Mouse (Mus musculus) embryonic facial prominence, embryonic 15.5 days (tissue): Measurements from ENCODE around the gene Lrrc73. TPM values are rescaled to one million over a fixed set of nuclear protein-coding genes. Genes with fewer than 3 reads are reported as not detected.
A peak's percentile ranks its signal among the peaks of the same experiment; 100 is the strongest.

Experiments
- ATAC-seq: fragments of 200-750 bp; cut with Nextera tagmentation; 2 replicates; pipeline ENCODE4 v1.8.0; 2017; ENCODE audit warnings: low read depth, moderate TSS enrichment; ENCODE audit not compliant: insufficient number of reproducible peaks, low FRiP score, low TSS enrichment
- H3K27ac ChIP-seq: fragments of 300-500 bp; sonication (generic); replicated peaks from 2 replicates; pipeline ENCODE4 v1.5.1; 2015; ENCODE audit warnings: mild to moderate bottlenecking, inconsistent platforms
- H3K27me3 ChIP-seq: fragments of 300-500 bp; sonication (generic); 2 replicates; pipeline ENCODE4 v1.6.1; 2015; ENCODE audit warnings: inconsistent platforms
- H3K36me3 ChIP-seq: fragments of 300-500 bp; sonication (generic); 2 replicates; pipeline ENCODE4 v1.6.1; 2015; ENCODE audit warnings: mild to moderate bottlenecking, inconsistent platforms
- H3K4me1 ChIP-seq: fragments of 300-500 bp; sonication (generic); 2 replicates; pipeline ENCODE4 v1.6.1; 2015; ENCODE audit warnings: inconsistent platforms
- H3K4me2 ChIP-seq: fragments of 300-500 bp; sonication (generic); replicated peaks from 2 replicates; pipeline ENCODE4 v1.6.1; 2015; ENCODE audit warnings: mild to moderate bottlenecking, inconsistent platforms
- H3K4me3 ChIP-seq: fragments of 300-500 bp; sonication (generic); replicated peaks from 2 replicates; pipeline ENCODE4 v1.5.1; 2015; ENCODE audit warnings: mild to moderate bottlenecking, inconsistent platforms
- H3K9ac ChIP-seq: fragments of 300-500 bp; sonication (generic); 2 replicates; pipeline ENCODE4 v1.6.1; 2015; ENCODE audit warnings: inconsistent platforms
- H3K9me3 ChIP-seq: fragments of 300-500 bp; sonication (generic); replicated peaks from 2 replicates; pipeline ENCODE4 v1.6.1; 2016; ENCODE audit warnings: inconsistent platforms
- WGBS: fragments of 180-500 bp; shearing (Covaris S2); methylation state at CpG from one replicate; pipeline ENCODE4 v1.1.7; 2015; 5-methylcytosine and 5-hydroxymethylcytosine counted together
- polyA plus RNA-seq: library from polyadenylated mRNA; unstranded; fragments of >200 nt; fragmentation: Nextera tagmentation; extraction: Ambion mirVana; gene quantifications from 2 replicates; pipeline ENCODE4 v1.2.1, GENCODE M21; 2015

The Lrrc73 gene
- polyA plus RNA-seq, 1 experiment from 2014 or later = 3.7 TPM

DNA sequence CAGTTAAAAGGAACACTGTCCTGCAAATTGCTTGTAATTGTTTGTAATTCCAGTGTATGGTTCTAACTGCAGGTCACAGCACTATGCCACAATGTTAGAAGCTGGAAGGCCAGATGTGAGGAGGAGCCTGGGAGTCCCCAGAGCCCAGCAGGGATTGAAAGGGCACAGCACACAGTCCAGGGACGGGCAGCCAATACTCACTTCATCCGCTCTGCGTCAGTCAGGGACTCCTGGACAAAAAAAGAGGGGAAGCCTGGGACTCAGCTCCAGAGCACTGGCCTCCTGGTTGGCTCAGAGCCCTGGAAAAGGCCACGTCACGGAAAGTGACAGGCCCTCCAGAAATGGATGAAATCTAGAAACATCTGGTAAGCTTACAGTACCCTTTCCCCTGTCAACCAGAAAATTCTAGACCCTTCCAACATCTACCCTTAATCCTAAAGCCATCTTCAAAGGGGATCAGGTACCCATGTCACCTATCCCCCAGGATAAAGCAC is 8.9 kb downstream of the Lrrc73 start:
- no peak overlapping the region for H3K9ac ChIP-seq
- peaks cover 83% of the 10 kb centered on the region for H3K36me3 ChIP-seq
- H3K4me2 ChIP-seq = no peak overlapping the region
- H3K27ac ChIP-seq = no peak overlapping the region
- ATAC-seq = no peak
- H3K4me3 ChIP-seq = no peak overlapping the region
- 88% methylated on average over 5 of the region's 5 CpGs for WGBS
- H3K9me3 ChIP-seq = no peaks in the 10 kb centered on the region
- peaks cover 19% of the 10 kb centered on the region for H3K4me1 ChIP-seq
- no peaks in the 10 kb centered on the region for H3K27me3 ChIP-seq

DNA sequence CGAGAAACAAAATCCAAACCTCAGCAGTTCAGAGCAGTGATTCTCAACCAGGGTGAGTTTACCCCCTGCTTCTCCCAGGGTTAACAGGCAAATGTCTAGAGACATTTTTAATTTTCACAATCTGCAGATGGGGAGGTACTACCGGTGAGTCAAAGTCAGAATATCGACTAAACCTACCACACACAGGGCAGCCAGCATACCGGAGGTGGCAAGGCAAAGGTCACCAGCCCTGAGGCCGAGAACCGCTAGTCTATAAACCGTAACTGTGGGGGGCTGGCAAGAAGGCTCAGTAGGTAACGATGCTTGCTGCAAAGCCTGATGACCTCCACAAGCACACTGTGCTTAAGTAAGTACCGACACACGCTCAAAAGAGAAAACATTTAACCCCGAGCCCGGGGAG is 12.2 kb downstream of the Lrrc73 start:
- Histone ChIP-seq H3K4me2 (no peak overlapping the region), H3K27me3 (no peaks in the 10 kb centered on the region), H3K9ac (no peak overlapping the region), H3K4me3 (no peak overlapping the region), H3K9me3 (no peaks in the 10 kb centered on the region), H3K27ac (no peak overlapping the region), H3K4me1 (peaks cover 46% of the 10 kb centered on the region), H3K36me3 (peaks cover 74% of the 10 kb centered on the region)
- no peak for ATAC-seq
- WGBS = 68% methylated on average over 12 of the region's 12 CpGs

DNA sequence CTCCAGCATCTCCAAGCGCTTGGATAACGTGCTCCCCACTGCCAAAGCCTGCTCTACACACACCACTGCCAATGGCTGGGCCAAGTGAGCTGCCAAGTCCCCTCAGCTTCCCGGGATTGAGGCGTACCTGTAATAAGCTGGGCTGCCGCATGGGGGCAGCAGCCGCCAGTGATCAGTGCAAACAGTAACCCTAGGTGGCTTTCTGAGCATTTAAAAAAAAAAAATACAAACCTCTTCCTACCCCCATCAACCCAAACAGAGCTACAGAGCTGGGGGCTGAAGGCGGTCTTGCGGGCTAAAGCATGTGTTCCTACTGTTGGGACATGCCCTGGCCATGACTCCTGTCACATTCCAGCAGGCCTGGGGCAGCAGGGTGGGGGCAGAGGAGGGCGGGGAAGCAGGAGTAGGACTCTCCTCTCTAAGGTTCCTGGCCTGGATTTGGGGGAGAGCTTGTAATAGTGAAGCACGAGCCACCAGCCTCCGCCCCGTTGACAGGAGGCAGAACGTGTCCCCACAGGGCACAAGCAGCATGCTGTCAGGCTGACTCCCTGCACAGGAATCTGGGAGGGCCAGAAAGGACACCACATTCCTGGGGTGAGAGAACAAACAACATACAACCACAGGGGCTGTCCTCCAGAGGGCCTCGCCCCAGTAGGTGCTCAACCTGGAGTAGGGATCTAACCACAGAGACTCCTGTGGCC is 12.7 kb downstream of the Lrrc73 start:
- Histone ChIP-seq H3K4me2 (no peak overlapping the region), H3K27me3 (no peaks in the 10 kb centered on the region), H3K4me3 (no peak overlapping the region), H3K9me3 (no peaks in the 10 kb centered on the region), H3K27ac (peak overlapping the region; percentile 77), H3K4me1 (peaks cover 51% of the 10 kb centered on the region), H3K9ac (no peak overlapping the region), H3K36me3 (peaks cover 74% of the 10 kb centered on the region)
- ATAC-seq = peak; percentile 43
- 10% methylated on average over 14 of the region's 14 CpGs for WGBS

DNA sequence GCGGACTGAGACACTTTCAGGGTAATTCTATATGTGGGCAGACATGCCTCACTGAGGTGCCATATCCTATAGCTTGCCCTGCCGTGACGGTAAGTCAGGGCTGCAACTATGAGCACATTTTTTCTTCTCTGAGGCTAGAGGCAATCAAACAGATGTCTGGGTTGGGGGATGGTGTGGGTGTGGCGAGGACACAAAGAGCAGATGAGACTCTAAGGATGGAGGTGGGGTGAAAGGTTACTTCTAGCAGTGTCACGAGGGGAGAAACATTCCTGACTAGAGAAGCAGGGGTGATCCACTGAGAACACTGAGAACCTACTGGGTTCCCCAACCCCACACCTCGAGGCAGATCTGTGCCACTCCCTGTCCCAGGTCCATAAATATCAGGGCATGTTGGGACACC is 13.7 kb downstream of the Lrrc73 start:
- no peak overlapping the region for H3K4me3 ChIP-seq
- H3K27me3 ChIP-seq = no peaks in the 10 kb centered on the region
- peak overlapping the region; percentile 77 for H3K27ac ChIP-seq
- 46% methylated on average over 6 of the region's 6 CpGs for WGBS
- peaks cover 74% of the 10 kb centered on the region for H3K36me3 ChIP-seq
- peaks cover 60% of the 10 kb centered on the region for H3K4me1 ChIP-seq
- no peaks in the 10 kb centered on the region for H3K9me3 ChIP-seq
- no peak overlapping the region for H3K9ac ChIP-seq
- no peak for ATAC-seq
- no peak overlapping the region for H3K4me2 ChIP-seq

DNA sequence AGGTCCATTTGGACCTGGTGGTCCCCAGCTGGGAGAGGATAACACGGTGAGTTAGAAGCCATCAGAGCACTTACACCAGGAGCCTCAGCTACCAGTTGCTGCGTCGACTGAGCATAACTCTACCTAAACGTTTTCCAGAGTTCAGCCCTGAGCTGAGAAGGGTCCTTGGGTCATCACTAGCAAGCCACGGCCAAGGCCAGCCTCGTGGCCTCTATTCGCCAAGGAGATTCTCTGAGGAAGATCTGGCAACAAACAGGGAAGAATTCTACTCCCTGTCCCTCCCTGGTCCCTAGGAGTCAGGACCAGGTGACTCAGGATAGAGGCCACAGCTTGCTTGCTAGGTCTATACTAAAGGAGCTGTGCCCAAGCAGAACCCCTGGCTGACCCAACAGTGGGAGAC is 14.2 kb downstream of the Lrrc73 start:
- ATAC-seq = no peak
- Histone ChIP-seq H3K4me1 (peaks cover 64% of the 10 kb centered on the region), H3K9ac (no peak overlapping the region), H3K27me3 (no peaks in the 10 kb centered on the region), H3K9me3 (no peaks in the 10 kb centered on the region), H3K36me3 (peaks cover 69% of the 10 kb centered on the region), H3K4me2 (no peak overlapping the region), H3K4me3 (no peak overlapping the region), H3K27ac (0 out of 2 replicates have a peak overlapping the region, but pooled peaks have one; percentile 77)
- 67% methylated on average over 7 of the region's 7 CpGs for WGBS

DNA sequence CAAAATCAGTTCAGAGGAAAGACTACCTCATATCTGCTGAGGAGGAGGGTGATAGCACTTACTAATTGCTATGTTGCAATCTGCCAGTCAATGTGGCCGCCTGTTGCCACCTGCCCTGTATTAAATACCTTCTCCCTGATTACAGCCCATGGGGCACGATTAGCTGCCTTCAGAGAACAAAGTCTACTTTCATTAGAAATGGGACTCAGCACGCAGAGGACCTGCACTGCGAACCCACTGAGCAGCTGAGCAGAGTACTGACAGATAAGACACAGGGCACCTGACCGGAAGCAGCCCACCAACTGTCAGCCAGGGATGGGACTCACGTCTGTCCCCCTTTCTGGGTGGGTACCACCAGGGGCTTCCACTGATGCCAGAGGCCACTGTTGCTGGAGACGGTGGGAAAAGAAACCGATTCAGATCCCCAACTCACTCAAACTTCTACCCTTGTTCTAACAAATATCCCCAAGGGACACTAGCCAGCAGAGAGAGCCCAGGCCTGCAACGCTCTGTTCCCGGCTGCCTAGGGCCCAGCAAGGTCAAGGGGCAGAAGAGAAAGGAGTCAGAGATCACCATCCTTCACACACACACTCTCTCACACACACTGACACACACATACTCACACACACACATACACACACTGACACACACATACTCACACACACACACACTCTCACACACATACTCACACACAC is 14.8 kb downstream of the Lrrc73 start:
- no peak for ATAC-seq
- H3K36me3 ChIP-seq = peaks cover 63% of the 10 kb centered on the region
- H3K4me2 ChIP-seq = no peak overlapping the region
- no peaks in the 10 kb centered on the region for H3K9me3 ChIP-seq
- H3K4me3 ChIP-seq = no peak overlapping the region
- 51% methylated on average over 10 of the region's 10 CpGs for WGBS
- peaks cover 70% of the 10 kb centered on the region for H3K4me1 ChIP-seq
- H3K9ac ChIP-seq = no peak overlapping the region
- peak overlapping the region; percentile 23; the same call in 1 of the 2 replicates for H3K27ac ChIP-seq
- H3K27me3 ChIP-seq = no peaks in the 10 kb centered on the region

DNA sequence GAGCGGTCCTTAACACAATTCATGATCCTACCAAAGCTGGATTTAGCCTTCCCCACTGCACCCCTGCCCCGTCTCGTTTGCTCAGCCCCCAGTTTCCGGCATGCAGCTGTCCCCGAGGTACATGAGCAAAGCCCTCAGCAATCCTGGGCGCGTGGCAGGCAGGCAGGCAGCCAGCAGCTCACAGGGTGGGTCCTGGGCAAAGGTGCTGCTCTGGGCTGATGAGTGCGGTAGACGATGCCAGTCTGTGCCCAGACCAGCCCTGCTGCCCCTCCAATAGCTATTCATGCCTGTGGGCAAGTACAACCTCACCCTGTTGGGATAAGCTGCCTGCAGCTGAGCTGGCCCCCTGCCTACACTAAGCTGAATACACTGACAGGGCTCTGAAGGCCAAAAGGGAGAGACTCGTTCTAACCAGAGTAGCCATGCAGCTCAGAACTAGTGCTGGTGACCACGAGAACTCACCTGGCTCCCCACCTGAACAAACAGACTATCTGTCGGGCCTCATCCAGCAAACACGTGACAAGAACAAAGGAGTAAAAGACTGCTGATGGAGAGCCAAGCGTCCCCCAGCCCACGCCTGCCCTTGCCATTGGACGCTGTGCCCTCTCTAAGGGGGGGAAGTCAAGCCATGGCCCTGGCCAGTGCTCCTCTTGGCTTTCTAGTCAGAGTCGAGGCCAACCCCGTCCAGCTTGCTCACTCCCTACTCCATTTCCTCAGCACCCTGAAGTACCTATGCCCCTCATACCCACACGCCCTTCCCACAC is 16.6 kb downstream of the Lrrc73 start:
- Histone ChIP-seq H3K4me1 (peaks cover 87% of the 10 kb centered on the region), H3K27me3 (no peaks in the 10 kb centered on the region), H3K27ac (peak overlapping the region; percentile 39), H3K4me3 (no peak overlapping the region), H3K36me3 (peaks cover 48% of the 10 kb centered on the region), H3K4me2 (no peak overlapping the region), H3K9ac (no peak overlapping the region), H3K9me3 (no peaks in the 10 kb centered on the region)
- no peak for ATAC-seq
- WGBS = 66% methylated on average over 19 of the region's 19 CpGs

DNA sequence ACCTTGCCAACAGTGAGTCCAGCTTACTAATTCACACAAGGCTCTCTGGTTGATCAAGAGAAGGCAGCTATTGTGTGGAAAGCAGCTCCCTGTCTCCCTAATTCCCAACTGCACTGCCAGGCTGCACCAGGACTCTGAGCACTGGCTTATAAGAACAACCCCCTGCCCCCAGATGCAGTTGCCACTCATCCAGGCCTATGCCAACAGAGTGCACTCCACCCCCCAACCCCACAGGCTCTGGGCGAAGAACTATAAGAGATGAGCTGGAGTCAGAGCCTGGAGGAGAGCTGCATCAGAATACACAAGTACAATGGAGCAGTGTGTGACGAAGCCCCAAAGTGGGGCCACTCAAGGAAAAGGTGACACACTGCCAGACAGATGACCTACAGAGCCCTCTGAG is 18.7 kb downstream of the Lrrc73 start:
- Histone ChIP-seq H3K4me1 (peaks cover 82% of the 10 kb centered on the region), H3K27ac (0 out of 2 replicates have a peak overlapping the region, but pooled peaks have one; percentile 28), H3K4me2 (no peak overlapping the region), H3K36me3 (peaks cover 42% of the 10 kb centered on the region), H3K4me3 (no peak overlapping the region), H3K27me3 (no peaks in the 10 kb centered on the region), H3K9me3 (no peaks in the 10 kb centered on the region), H3K9ac (no peak overlapping the region)
- WGBS = 85% methylated on average over 2 of the region's 2 CpGs
- no peak for ATAC-seq

DNA sequence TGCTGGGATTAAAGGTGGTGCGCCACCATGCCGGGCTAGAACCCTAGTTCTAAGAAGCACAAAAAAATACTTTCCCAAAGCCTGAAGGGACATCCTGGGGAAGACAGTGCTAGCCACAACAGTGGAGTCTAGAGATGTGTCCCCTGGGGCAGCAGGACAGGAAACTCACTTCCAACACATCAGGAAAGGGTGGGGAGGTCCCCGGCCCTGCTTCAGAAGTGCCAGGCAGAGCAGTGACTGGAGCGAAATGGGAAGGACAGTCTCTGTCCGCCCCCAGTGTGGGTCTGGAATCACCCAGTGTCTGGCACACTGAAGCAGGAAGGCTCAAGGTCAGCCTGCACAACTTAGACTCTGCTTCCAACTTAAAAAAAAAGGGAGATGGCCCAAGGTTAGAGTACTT is 19.3 kb downstream of the Lrrc73 start:
- no peaks in the 10 kb centered on the region for H3K9me3 ChIP-seq
- ATAC-seq = no peak
- H3K9ac ChIP-seq = no peak overlapping the region
- H3K4me1 ChIP-seq = peaks cover 81% of the 10 kb centered on the region
- H3K36me3 ChIP-seq = peaks cover 38% of the 10 kb centered on the region
- H3K4me2 ChIP-seq = no peak overlapping the region
- 80% methylated on average over 5 of the region's 5 CpGs for WGBS
- peak overlapping the region; percentile 86; the same call in 1 of the 2 replicates for H3K27ac ChIP-seq
- no peak overlapping the region for H3K4me3 ChIP-seq
- no peaks in the 10 kb centered on the region for H3K27me3 ChIP-seq

DNA sequence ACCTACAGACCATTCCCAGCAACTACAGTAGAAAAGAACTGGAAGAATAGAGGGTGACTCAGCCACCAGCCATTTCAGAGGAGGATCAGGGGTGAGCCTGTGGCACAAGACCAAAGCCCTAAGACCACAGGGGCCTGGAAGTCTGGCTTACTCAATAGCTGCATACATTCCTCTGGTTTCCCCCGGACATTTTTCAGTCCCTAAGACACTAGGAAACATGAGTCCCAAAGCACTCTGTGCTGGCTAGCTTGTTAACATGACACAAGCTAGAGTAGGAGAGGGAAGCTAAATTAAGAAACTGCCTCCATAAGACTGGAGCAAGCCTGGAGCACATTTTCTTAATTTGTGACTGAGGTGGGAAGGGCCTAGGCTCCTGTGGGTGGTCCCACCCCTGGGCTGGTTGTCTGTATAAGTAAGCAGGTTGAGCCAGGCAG is 20.5 kb downstream of the Lrrc73 start:
- Histone ChIP-seq H3K4me3 (no peak overlapping the region), H3K27me3 (no peaks in the 10 kb centered on the region), H3K9ac (0 out of 2 replicates have a peak overlapping the region, but pooled peaks have one; percentile 0), H3K9me3 (no peaks in the 10 kb centered on the region), H3K36me3 (peaks cover 35% of the 10 kb centered on the region), H3K4me2 (0 out of 2 replicates have a peak overlapping the region, but pooled peaks have one; percentile 8), H3K4me1 (peaks cover 85% of the 10 kb centered on the region), H3K27ac (peak overlapping the region; percentile 86)
- peak; percentile 72 for ATAC-seq
- WGBS = 4% methylated on average over 1 of the region's 1 CpGs

DNA sequence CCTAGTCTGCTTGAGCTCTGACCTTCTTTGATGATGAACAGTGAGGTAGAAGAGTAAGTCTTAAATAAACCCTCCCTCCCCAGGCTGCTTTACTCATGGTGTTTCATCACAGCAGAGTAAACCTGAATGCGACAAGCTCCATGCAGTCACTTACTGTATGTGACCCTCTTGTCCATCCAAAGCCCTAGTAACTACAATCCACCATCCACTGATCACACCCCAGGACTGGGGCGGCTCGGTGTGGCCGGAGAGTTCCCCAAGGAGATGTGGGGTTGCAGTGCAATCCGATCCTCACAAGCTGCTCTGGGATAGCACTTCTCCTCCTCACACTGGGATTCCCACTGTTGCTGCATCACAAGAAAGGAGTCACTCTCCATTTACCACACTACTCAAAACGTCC is 21.1 kb downstream of the Lrrc73 start:
- Histone ChIP-seq H3K27ac (peak overlapping the region; percentile 86), H3K9me3 (no peaks in the 10 kb centered on the region), H3K4me3 (0 out of 2 replicates have a peak overlapping the region, but pooled peaks have one; percentile 1), H3K4me2 (0 out of 2 replicates have a peak overlapping the region, but pooled peaks have one; percentile 8), H3K9ac (no peak overlapping the region), H3K36me3 (peaks cover 39% of the 10 kb centered on the region), H3K27me3 (no peaks in the 10 kb centered on the region), H3K4me1 (peaks cover 84% of the 10 kb centered on the region)
- 32% methylated on average over 6 of the region's 6 CpGs for WGBS
- no peak for ATAC-seq
